Mouse (Mus musculus): Measurements from ENCODE around the gene Galnt4. TPM values are rescaled to one million over a fixed set of nuclear protein-coding genes. Genes with fewer than 3 reads are reported as not detected.

The Galnt4 gene
- 1 to 10 TPM in 1 of 2 experiments, under 1 TPM in 1; 0.32 to 5.5 TPM for polyA plus RNA-seq (2012; fragmentation: generic; extraction: Trizol)

DNA sequence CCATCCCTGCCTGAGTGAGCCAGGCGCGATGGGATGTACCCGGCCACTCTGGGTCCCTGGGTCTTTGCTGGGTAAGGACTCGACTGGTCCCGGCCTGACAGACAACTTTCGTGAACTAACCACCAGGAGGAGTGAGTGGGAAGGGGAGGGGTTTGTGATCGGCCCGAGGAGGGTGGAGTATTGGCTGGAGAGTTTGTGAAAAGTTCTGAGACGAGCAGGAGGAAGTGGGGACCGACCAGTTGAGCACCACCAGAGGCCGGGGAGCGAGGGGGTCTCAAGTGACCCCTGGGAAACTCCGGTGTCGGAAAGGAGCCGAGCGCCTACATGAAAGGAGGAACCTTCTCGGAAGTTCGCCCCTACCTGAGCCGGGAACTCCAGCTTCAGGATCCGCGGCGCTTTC, at the start of gene Galnt4:
Gene Galnt4 (plus strand): TSS at position 196 of the 400 bp plus-strand sequence.

DNA sequence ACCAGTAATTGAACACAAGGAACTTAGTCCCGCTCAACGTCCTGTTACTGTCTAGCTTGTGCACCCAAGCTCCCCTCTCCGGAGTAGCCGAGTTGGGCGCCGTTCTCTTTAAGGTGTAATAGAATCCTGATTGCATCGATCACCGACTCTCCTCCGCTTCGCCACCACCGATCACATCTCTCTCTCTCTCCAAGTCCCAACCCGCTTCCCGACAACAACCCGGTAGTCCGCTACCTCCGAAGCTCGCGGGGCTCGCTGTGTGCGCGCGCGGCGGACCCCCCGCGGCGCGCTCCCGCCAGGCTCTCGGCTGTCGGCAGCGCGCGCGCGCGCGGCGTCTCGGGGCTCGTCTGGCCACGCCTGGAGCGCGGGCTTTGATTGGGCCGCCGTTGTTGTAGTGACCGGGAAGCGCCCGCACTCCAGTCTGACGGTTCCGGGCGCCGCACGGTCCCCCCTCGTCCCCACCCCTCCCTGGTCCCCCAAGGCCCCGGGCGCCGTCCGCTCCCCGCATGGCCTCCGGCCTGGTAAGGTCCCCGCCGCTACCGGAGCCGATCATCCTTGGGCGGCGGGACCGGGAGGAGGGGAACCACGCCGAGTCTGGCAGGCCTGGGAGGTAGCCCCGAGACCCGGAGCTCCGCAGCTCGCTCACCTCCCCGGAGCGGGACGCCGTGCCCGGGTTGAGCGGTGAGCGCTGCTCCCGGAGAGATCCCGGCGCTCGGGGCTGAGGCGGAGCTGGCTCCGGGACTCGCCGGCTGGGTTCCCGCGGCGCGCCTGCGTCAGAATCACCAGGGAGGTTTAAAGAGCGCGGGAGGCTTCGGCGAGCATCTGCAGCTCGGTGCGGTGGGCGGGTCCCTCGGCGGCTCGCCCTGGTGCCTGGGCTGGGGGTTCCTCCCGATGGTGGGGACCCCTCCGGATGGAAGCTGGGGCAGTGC, 992 bp upstream of the Galnt4 start, which contains the start of gene Poc1b:
Gene Poc1b (plus strand): TSS at position 334 of the 929 bp plus-strand sequence.

DNA sequence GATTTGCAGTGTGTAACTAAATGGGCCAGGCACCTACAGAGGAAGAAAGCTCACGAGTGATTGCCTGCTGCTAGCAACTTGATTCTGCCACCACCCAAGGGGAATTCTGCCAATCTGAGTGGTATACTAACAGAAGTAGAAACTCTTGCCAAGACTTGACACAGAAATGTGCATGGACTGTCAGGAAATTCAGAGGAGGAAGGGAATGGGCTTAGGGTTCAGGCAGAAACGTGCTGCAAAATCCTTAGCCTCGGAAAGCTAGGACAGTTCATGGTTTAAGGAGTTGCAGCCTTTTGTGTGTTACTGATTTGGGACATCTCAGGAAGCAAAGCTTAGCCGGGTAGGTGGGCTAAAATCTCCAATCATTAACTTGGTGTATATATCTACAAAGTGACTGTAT, 18.3 kb downstream of the Galnt4 start, which contains the start of gene Phxr2:
Gene Phxr2 (minus strand): TSS at position 101 of the 400 bp plus-strand sequence.

Other genes starting within 250 kb of the Galnt4 start
- gene Atp2b1, start 193.8 kb upstream of the Galnt4 start, polyA plus RNA-seq (2012; fragmentation: generic; extraction: Trizol) = 1 to 10 TPM; 4.8 to 8.0 TPM
- 1 to 10 TPM; 2.8 to 8.8 TPM for gene Poc1b, start 1.1 kb upstream of the Galnt4 start, polyA plus RNA-seq (2012; fragmentation: generic; extraction: Trizol)
- gene Phxr2, start 18.2 kb downstream of the Galnt4 start, polyA plus RNA-seq (2012; fragmentation: generic; extraction: Trizol) = not detected
- gene Dusp6, start 155.1 kb downstream of the Galnt4 start, polyA plus RNA-seq (2012; fragmentation: generic; extraction: Trizol) = 1 to 10 TPM; 4.7 to 4.8 TPM

All from C3H10T1/2 (cell line).